9 mouse cellular contexts compared by ENCODE assay signal in genomic region chr12:55437122-55437826, GRCm38 (mm10). TPM values are rescaled to one million over a fixed set of nuclear protein-coding genes. Genes with fewer than 3 reads are reported as not detected.
DNase-seq lines count a peak whose midpoint lies in the region; ATAC-seq and TF ChIP-seq lines count a peak whose summit lies in the region.
"Had no signal": no experiment of that assay in that cellular context is flagged by ENCODE, and none has a peak within 500 bp of the region (broad histone marks: within the 10 kb centered on the region; RNA-seq: fewer than 3 reads in every experiment).

No protein-coding gene starts in this region.

- no peak overlapping the region for H3K27ac ChIP-seq in kidney, adult 2 months (ENCODE audit: insufficient read depth, low read depth, low read length)
- H3K27ac ChIP-seq in kidney, embryonic 14.5 days (ENCODE audit: low read depth, low read length) = no peak overlapping the region
- H3K27ac ChIP-seq in embryonic facial prominence, embryonic 13.5 days = peak overlapping the region; percentile 40; the same call in 1 of the 2 replicates
- H3K27ac ChIP-seq in midbrain, postnatal 0 days (ENCODE audit: low read depth, low read length) = no peak overlapping the region
- no peak overlapping the region for H3K27ac ChIP-seq in thymus, adult 2 months (ENCODE audit: control insufficient read depth, insufficient read depth, low read length)
- H3K27ac ChIP-seq: gastrocnemius, adult 2 months had no signal

- peak; percentile 43 for DNase-seq in kidney, adult 2 months
- peak; percentile 76 for DNase-seq in large intestine, adult 2 months (ENCODE audit: low read depth, low spot score)
- no peak for DNase-seq in midbrain, postnatal 0 days (ENCODE audit: low spot score)
- no peak for DNase-seq in left cerebral cortex, postnatal 14 days (ENCODE audit: low spot score in 2 of 2)
- no peak for DNase-seq in thymus, adult 2 months
- DNase-seq: gastrocnemius, adult 2 months had no signal

- H3K9me3 ChIP-seq in kidney, embryonic 14.5 days (ENCODE audit: control insufficient read depth, low read length) = peaks cover 4% of the 10 kb centered on the region; the same call in 1 of the 2 replicates
- peaks cover 3% of the 10 kb centered on the region; the same call in 1 of the 2 replicates for H3K9me3 ChIP-seq in embryonic facial prominence, embryonic 13.5 days
- H3K9me3 ChIP-seq in megakaryocyte, embryonic 14.5 days = peaks cover 9% of the 10 kb centered on the region
- H3K9me3 ChIP-seq in midbrain, postnatal 0 days (ENCODE audit: low read length) = no peaks in the 10 kb centered on the region

- no peak overlapping the region for H3K9ac ChIP-seq in kidney, embryonic 14.5 days (ENCODE audit: low read depth, low read length)
- no peak overlapping the region for H3K9ac ChIP-seq in embryonic facial prominence, embryonic 13.5 days
- no peak overlapping the region for H3K9ac ChIP-seq in midbrain, postnatal 0 days (replicated peaks; ENCODE audit: low read length, poor library complexity, severe bottlenecking)

- 0 out of 2 replicates have a peak, but pooled peaks cover 2% of the 10 kb centered on the region for H3K4me1 ChIP-seq in kidney, adult 2 months (ENCODE audit: control insufficient read depth, insufficient read depth, low read length)
- H3K4me1 ChIP-seq in kidney, embryonic 14.5 days (ENCODE audit: control insufficient read depth, insufficient read depth, low read length) = peaks cover 19% of the 10 kb centered on the region
- peaks cover 47% of the 10 kb centered on the region for H3K4me1 ChIP-seq in embryonic facial prominence, embryonic 13.5 days
- peaks cover 53% of the 10 kb centered on the region for H3K4me1 ChIP-seq in megakaryocyte, embryonic 14.5 days
- peaks cover 7% of the 10 kb centered on the region; the same call in 1 of the 2 replicates for H3K4me1 ChIP-seq in midbrain, postnatal 0 days (ENCODE audit: insufficient read depth, low read length)
- H3K4me1 ChIP-seq in thymus, adult 2 months (replicated peaks; ENCODE audit: control insufficient read depth, insufficient read depth, low read length) = peaks cover 39% of the 10 kb centered on the region

- H3K4me3 ChIP-seq in kidney, adult 2 months (ENCODE audit: insufficient read depth, low read depth, low read length) = no peak overlapping the region
- H3K4me3 ChIP-seq in kidney, embryonic 14.5 days (ENCODE audit: low read length) = no peak overlapping the region
- no peak overlapping the region for H3K4me3 ChIP-seq in embryonic facial prominence, embryonic 13.5 days
- H3K4me3 ChIP-seq in megakaryocyte, embryonic 14.5 days (replicated peaks) = peak overlapping the region; percentile 64
- H3K4me3 ChIP-seq in midbrain, postnatal 0 days (ENCODE audit: low read depth, low read length) = no peak overlapping the region
- H3K4me3 ChIP-seq in thymus, adult 2 months (ENCODE audit: control insufficient read depth, insufficient read depth, low read length) = no peak overlapping the region
- H3K4me3 ChIP-seq: gastrocnemius, adult 2 months had no signal

- no peak for ATAC-seq in kidney, embryonic 14.5 days (ENCODE audit: low FRiP score, low TSS enrichment)
- ATAC-seq in embryonic facial prominence, embryonic 13.5 days (ENCODE audit: insufficient number of reproducible peaks, insufficient read depth, low FRiP score, low TSS enrichment, low read depth) = no peak
- ATAC-seq in midbrain, postnatal 0 days (ENCODE audit: low FRiP score) = no peak

- no peak overlapping the region for H3K4me2 ChIP-seq in kidney, embryonic 14.5 days (replicated peaks; ENCODE audit: low read depth, low read length)
- no peak overlapping the region for H3K4me2 ChIP-seq in embryonic facial prominence, embryonic 13.5 days
- no peak overlapping the region for H3K4me2 ChIP-seq in midbrain, postnatal 0 days (ENCODE audit: low read depth, low read length, poor library complexity, severe bottlenecking)

- WGBS in kidney, adult 2 months = 69% methylated on average over 13 of the region's 13 CpGs
- WGBS in kidney, embryonic 14.5 days = 57% methylated on average over 13 of the region's 13 CpGs
- WGBS in embryonic facial prominence, embryonic 13.5 days = 73% methylated on average over 13 of the region's 13 CpGs
- WGBS in large intestine, adult 2 months = 27% methylated on average over 13 of the region's 13 CpGs
- 75% methylated on average over 13 of the region's 13 CpGs for WGBS in midbrain, postnatal 0 days
- 85% methylated on average over 13 of the region's 13 CpGs for WGBS in thymus, adult 2 months

- H3K27me3 ChIP-seq in kidney, adult 2 months (replicated peaks; ENCODE audit: control insufficient read depth, insufficient read depth, low read length) = no peaks in the 10 kb centered on the region
- H3K27me3 ChIP-seq in kidney, embryonic 14.5 days (ENCODE audit: control insufficient read depth, insufficient read depth, low read length) = no peaks in the 10 kb centered on the region
- H3K27me3 ChIP-seq in embryonic facial prominence, embryonic 13.5 days = no peaks in the 10 kb centered on the region
- H3K27me3 ChIP-seq in megakaryocyte, embryonic 14.5 days (replicated peaks) = peaks cover 41% of the 10 kb centered on the region
- H3K27me3 ChIP-seq in midbrain, postnatal 0 days (ENCODE audit: insufficient read depth, low read length) = no peaks in the 10 kb centered on the region
- no peaks in the 10 kb centered on the region for H3K27me3 ChIP-seq in thymus, adult 2 months (ENCODE audit: control insufficient read depth, insufficient read depth, low read length)

- no peaks in the 10 kb centered on the region for H3K36me3 ChIP-seq in kidney, adult 2 months (ENCODE audit: control insufficient read depth, insufficient read depth, low read length)
- no peaks in the 10 kb centered on the region for H3K36me3 ChIP-seq in kidney, embryonic 14.5 days (ENCODE audit: control insufficient read depth, insufficient read depth, low read length)
- no peaks in the 10 kb centered on the region for H3K36me3 ChIP-seq in embryonic facial prominence, embryonic 13.5 days
- no peaks in the 10 kb centered on the region for H3K36me3 ChIP-seq in megakaryocyte, embryonic 14.5 days (replicated peaks; ENCODE audit: low read length)
- no peaks in the 10 kb centered on the region for H3K36me3 ChIP-seq in midbrain, postnatal 0 days (ENCODE audit: insufficient read depth, low read length)
- no peaks in the 10 kb centered on the region for H3K36me3 ChIP-seq in thymus, adult 2 months (ENCODE audit: control insufficient read depth, insufficient read depth, low read length)

- no peak for TF ChIP-seq POLR2A in kidney, adult 2 months (IDR thresholded peaks at IDR 0.05; ENCODE audit: low read depth, low read length)
- TF ChIP-seq POLR2A in thymus, adult 2 months (IDR thresholded peaks at IDR 0.05; ENCODE audit: control insufficient read depth, extremely low read depth, insufficient read depth, low read length, poor library complexity) = no peak

- intact Hi-C loops in left cerebral cortex, postnatal 14 days (cut with DNase I) = loop anchor here (5.0 kb wide), 1 partner anchor 55 kb away; the partner anchor contains the start of gene Nfkbia

- no peak for TF ChIP-seq CTCF in kidney, adult 2 months (conservative IDR thresholded peaks at IDR 0.05; ENCODE audit: insufficient read depth, insufficient read length, low read depth, low read length)
- no peak for TF ChIP-seq CTCF in midbrain, postnatal 0 days (IDR thresholded peaks at IDR 0.05)
- no peak for TF ChIP-seq CTCF in thymus, adult 2 months (IDR thresholded peaks at IDR 0.05; ENCODE audit: borderline replicate concordance, control insufficient read depth, extremely low read depth, insufficient read depth, low read length, poor library complexity)

RNA-seq across cellular contexts. Expression of gene Psma6, which starts 53.3 kb away (rescaled TPM):
- 48.5 and 80.2 TPM in 2 replicates for polyA plus RNA-seq in kidney, adult 2 months (2012; rRNA removed)
- polyA plus RNA-seq in kidney, embryonic 14.5 days (2014; fragmentation: Nextera tagmentation; extraction: Ambion mirVana) = 473 and 512 TPM in 2 replicates
- polyA plus RNA-seq in embryonic facial prominence, embryonic 13.5 days (2015; fragmentation: Nextera tagmentation; extraction: Ambion mirVana) = 440 and 454 TPM in 2 replicates
- 74.8 and 77.5 TPM in 2 replicates for polyA plus RNA-seq in large intestine, adult 2 months (2012; rRNA removed)
- polyA plus RNA-seq in megakaryocyte, embryonic 14.5 days (2012; ENCODE audit: insufficient read depth, low replicate concordance) = 19.3 and 25.9 TPM in 2 replicates
- total RNA-seq in midbrain, postnatal 0 days (2014; rRNA removed) = 91.1 and 102 TPM in 2 replicates
- 422 and 424 TPM in 2 replicates for polyA plus RNA-seq in midbrain, postnatal 0 days (2015; fragmentation: Nextera tagmentation; extraction: Ambion mirVana)
- total RNA-seq in left cerebral cortex, postnatal 14 days (2021) = 100 to 1,000 TPM; 139 to 142 TPM
- polyA plus RNA-seq in thymus, adult 2 months (2012; rRNA removed) = 74.8 and 92.3 TPM in 2 replicates

RNA-seq across cellular contexts. Expression of gene Nfkbia, which starts 55.2 kb away (rescaled TPM):
- 90.0 and 93.3 TPM in 2 replicates for polyA plus RNA-seq in kidney, adult 2 months (2012; rRNA removed)
- polyA plus RNA-seq in kidney, embryonic 14.5 days (2014; fragmentation: Nextera tagmentation; extraction: Ambion mirVana) = 69.0 and 75.2 TPM in 2 replicates
- polyA plus RNA-seq in embryonic facial prominence, embryonic 13.5 days (2015; fragmentation: Nextera tagmentation; extraction: Ambion mirVana) = 117 and 126 TPM in 2 replicates
- polyA plus RNA-seq in large intestine, adult 2 months (2012; rRNA removed) = 229 and 252 TPM in 2 replicates
- polyA plus RNA-seq in megakaryocyte, embryonic 14.5 days (2012; ENCODE audit: insufficient read depth, low replicate concordance) = 59.9 and 92.2 TPM in 2 replicates
- 40.8 and 51.4 TPM in 2 replicates for total RNA-seq in midbrain, postnatal 0 days (2014; rRNA removed)
- polyA plus RNA-seq in midbrain, postnatal 0 days (2015; fragmentation: Nextera tagmentation; extraction: Ambion mirVana) = 74.6 and 77.3 TPM in 2 replicates
- total RNA-seq in left cerebral cortex, postnatal 14 days (2021) = 10 to 100 TPM; 28.3 to 46.4 TPM
- polyA plus RNA-seq in thymus, adult 2 months (2012; rRNA removed) = 613 and 674 TPM in 2 replicates

Comparison
In these comparisons a context has a peak if more than half of its experiments do, and no peak if none do; other contexts are left out.
1. DNase-seq: peak in kidney, adult 2 months (single experiment) and large intestine, adult 2 months (single experiment); none in midbrain, postnatal 0 days (single experiment), left cerebral cortex, postnatal 14 days (0 of 2) and thymus, adult 2 months (single experiment).